Mouse (Mus musculus) cerebellum, adult 2 months (tissue): ENCODE results near the gene Gsg1l. TPM values are rescaled to one million over a fixed set of nuclear protein-coding genes. Genes with fewer than 3 reads are reported as not detected.
A peak's percentile ranks its signal among the peaks of the same experiment; 100 is the strongest.

ENCODE experiments used
- DNase-seq, 2 experiments: peaks; one replicate each; pipeline ENCODE4 v3.0.0; 2021
- H3K27ac ChIP-seq: fragments of 200-500 bp; 2 replicates; pipeline ENCODE4 v1.5.1; 2012; ENCODE audit warnings: low read length, control low read depth, inconsistent platforms; ENCODE audit not compliant: insufficient read depth
- H3K27me3 ChIP-seq: fragments of 200-500 bp; 2 replicates; pipeline ENCODE4 v1.6.1; 2012; ENCODE audit warnings: inconsistent platforms, mild to moderate bottlenecking, low read length, moderate library complexity; ENCODE audit not compliant: control insufficient read depth, insufficient read depth
- H3K4me1 ChIP-seq: fragments of 200-500 bp; 2 replicates; pipeline ENCODE4 v1.6.1; 2011; ENCODE audit warnings: low read length; ENCODE audit not compliant: control insufficient read depth, insufficient read depth
- H3K4me3 ChIP-seq: fragments of 200-500 bp; replicated peaks from 2 replicates; pipeline ENCODE3; 2011; ENCODE audit warnings: mild to moderate bottlenecking, low read depth, low read length, control low read depth; ENCODE audit not compliant: insufficient read depth
- CTCF ChIP-seq: fragments of 200-500 bp; IDR thresholded peaks from 2 replicates; pipeline ENCODE4 v1.5.1; 2011; ENCODE audit warnings: low read depth, mild to moderate bottlenecking, control low read depth, low read length, moderate library complexity, borderline replicate concordance; ENCODE audit not compliant: insufficient read depth
- POLR2A ChIP-seq: fragments of 200-500 bp; IDR thresholded peaks from 2 replicates; pipeline ENCODE4 v1.6.1; 2011; ENCODE audit warnings: low read length, control low read depth, borderline replicate concordance; ENCODE audit not compliant: insufficient read depth
- WGBS: fragments of 180-500 bp; shearing (Covaris S2); methylation state at CpG from one replicate; pipeline ENCODE4 v1.1.7; 2018; 5-methylcytosine and 5-hydroxymethylcytosine counted together
- polyA plus RNA-seq: library from polyadenylated mRNA; depleted of rRNA; stranded (reverse); fragments of >200 nt; gene quantifications from 2 replicates; pipeline ENCODE4 v1.2.3, GENCODE M21; 2012

Gsg1l gene
- polyA plus RNA-seq, 1 experiment, result 17.5 TPM

- 95% methylated on average over 5 of the region's 5 CpGs for WGBS
- no peak for TF ChIP-seq POLR2A
- no peak for TF ChIP-seq CTCF
Measured at GRCm38 (mm10) chr7:125958856-125959255, 123.4 kb downstream of the Gsg1l start.

GRCm38 (mm10) chr7:125954994-125955393 is 127.2 kb downstream of the Gsg1l start:
- Histone ChIP-seq H3K4me1 (peaks cover 16% of the 10 kb centered on the region), H3K27ac (no peak overlapping the region), H3K4me3 (no peak overlapping the region), H3K27me3 (no peaks in the 10 kb centered on the region)
- 32% methylated on average over 5 of the region's 5 CpGs for WGBS
- no peak for DNase-seq
- TF ChIP-seq POLR2A (no peak), CTCF (no peak)

More at GRCm38 (mm10) chr7:125958856-125959255, 123.4 kb downstream of the Gsg1l start:
- no peak for DNase-seq
- Histone ChIP-seq H3K4me3 (no peak overlapping the region), H3K4me1 (peaks cover 13% of the 10 kb centered on the region), H3K27ac (no peak overlapping the region), H3K27me3 (no peaks in the 10 kb centered on the region)

DNA sequence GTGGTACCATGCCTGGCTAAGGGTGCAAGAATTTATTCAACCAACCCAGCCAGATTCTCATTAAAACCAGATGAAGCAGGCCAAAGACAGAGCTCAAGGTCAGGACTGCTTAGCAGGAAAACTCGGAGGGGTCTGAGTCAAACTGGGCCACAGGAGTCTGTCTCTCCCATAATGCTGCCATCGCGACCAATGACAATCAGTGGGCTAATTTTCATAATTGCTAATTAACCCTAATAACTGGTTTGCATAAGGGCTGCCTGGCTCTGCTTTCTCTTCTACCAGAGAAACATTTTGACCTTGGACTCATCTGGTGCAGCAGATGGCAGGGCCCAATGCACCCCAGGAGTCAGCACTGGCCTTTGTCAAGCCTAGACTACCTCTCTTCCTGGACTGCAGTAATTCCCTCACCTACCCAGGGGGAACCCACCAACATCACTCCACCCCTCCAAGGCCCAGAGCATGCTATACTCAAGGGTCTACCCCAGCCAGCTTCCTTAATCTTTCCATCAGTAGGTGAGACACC is 127.8 kb downstream of the Gsg1l start:
- Histone ChIP-seq H3K27ac (no peak overlapping the region), H3K4me1 (peaks cover 16% of the 10 kb centered on the region), H3K27me3 (no peaks in the 10 kb centered on the region), H3K4me3 (no peak overlapping the region)
- peak; percentile 38 to 40 for DNase-seq
- TF ChIP-seq CTCF (no peak), POLR2A (no peak)
- WGBS, result 67% methylated on average over 3 of the region's 3 CpGs

- H3K27me3 ChIP-seq, result no peaks in the 10 kb centered on the region
- no peak overlapping the region for H3K27ac ChIP-seq
- H3K4me1 ChIP-seq, result peaks cover 16% of the 10 kb centered on the region
- H3K4me3 ChIP-seq, result no peak overlapping the region
- 75% methylated on average over 6 of the region's 6 CpGs for WGBS
- TF ChIP-seq CTCF, result no peak
- no peak for TF ChIP-seq POLR2A
- no peak for DNase-seq
Measured at GRCm38 (mm10) chr7:125953844-125954243, 128.4 kb downstream of the Gsg1l start.

- H3K4me3 ChIP-seq, result no peak overlapping the region
- TF ChIP-seq CTCF, result no peak
- no peak for TF ChIP-seq POLR2A
- H3K27ac ChIP-seq, result no peak overlapping the region
- peaks cover 16% of the 10 kb centered on the region for H3K4me1 ChIP-seq
- no peaks in the 10 kb centered on the region for H3K27me3 ChIP-seq
- no peak for DNase-seq
- 92% methylated on average over 7 of the region's 7 CpGs for WGBS
Measured at GRCm38 (mm10) chr7:125951911-125952310, 130.3 kb downstream of the Gsg1l start.

- H3K4me1 ChIP-seq, result peaks cover 4% of the 10 kb centered on the region
- no peak for TF ChIP-seq POLR2A
- TF ChIP-seq CTCF, result no peak
- DNase-seq, result no peak
- 68% methylated on average over 4 of the region's 4 CpGs for WGBS
- no peaks in the 10 kb centered on the region for H3K27me3 ChIP-seq
- H3K27ac ChIP-seq, result no peak overlapping the region
- no peak overlapping the region for H3K4me3 ChIP-seq
Measured at GRCm38 (mm10) chr7:125948973-125949372, 133.2 kb downstream of the Gsg1l start.

DNA sequence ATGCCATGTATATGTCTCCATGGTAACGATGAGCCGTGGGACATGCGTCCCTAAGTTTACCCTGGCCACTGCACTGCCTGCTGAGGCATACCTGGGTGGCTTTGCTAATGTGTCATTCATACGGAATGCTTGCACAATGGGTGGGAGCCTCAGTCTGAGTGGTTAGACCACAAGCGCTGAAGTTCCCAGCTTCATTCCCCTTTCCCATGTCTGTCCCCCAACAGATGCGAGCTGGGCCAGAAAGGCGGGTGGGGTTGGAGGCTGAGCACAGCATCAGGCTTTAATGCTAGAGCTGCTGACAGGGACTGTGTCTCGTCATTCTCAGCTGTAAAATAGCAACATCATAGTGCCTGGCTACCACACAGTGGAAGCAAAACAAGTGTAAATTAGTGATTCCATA is 136.3 kb downstream of the Gsg1l start:
- Histone ChIP-seq H3K4me1 (peaks cover 10% of the 10 kb centered on the region; the same call in 1 of the 2 replicates), H3K27ac (no peak overlapping the region), H3K4me3 (no peak overlapping the region), H3K27me3 (no peaks in the 10 kb centered on the region)
- no peak for TF ChIP-seq POLR2A
- no peak for TF ChIP-seq CTCF
- 91% methylated on average over 8 of the region's 8 CpGs for WGBS
- DNase-seq, result no peak

DNA sequence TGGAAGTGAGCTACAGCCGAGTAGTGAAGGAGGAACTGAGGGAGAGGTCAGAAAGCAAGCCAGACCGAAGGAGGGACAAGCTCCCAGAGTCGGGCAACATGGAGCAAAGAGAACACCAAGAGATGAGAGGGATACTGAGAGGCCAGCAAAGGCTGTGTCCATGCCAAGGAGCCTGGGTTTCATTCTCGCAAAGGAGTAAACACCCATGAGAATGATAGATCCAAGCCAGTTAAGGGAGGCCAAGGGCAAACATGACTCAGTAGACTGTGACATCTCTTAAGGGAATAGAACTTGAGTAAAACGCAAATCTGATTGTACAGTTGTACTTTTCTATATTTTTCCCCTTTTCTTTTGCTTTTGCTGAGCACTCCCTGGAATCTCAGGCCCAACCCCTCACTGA is 137.6 kb downstream of the Gsg1l start:
- Histone ChIP-seq H3K27me3 (no peaks in the 10 kb centered on the region), H3K4me3 (no peak overlapping the region), H3K27ac (no peak overlapping the region), H3K4me1 (peaks cover 10% of the 10 kb centered on the region; the same call in 1 of the 2 replicates)
- DNase-seq, result no peak
- TF ChIP-seq POLR2A (no peak), CTCF (no peak)
- WGBS, result 92% methylated on average over 5 of the region's 5 CpGs
